Mouse (Mus musculus) cerebellum, adult 2 months (tissue): ENCODE measurements around the gene Slc9a8.

Experiments used
- CTCF ChIP-seq: fragments of 200-500 bp; IDR thresholded peaks from 2 replicates; pipeline ENCODE4 v1.5.1; 2011; ENCODE audit warnings: low read depth, mild to moderate bottlenecking, control low read depth, low read length, moderate library complexity, borderline replicate concordance; ENCODE audit not compliant: insufficient read depth
- POLR2A ChIP-seq: fragments of 200-500 bp; IDR thresholded peaks from 2 replicates; pipeline ENCODE4 v1.6.1; 2011; ENCODE audit warnings: low read length, control low read depth, borderline replicate concordance; ENCODE audit not compliant: insufficient read depth

GRCm38 (mm10) chr2:167383666-167384083 is 37.8 kb upstream of the Slc9a8 start:
- TF ChIP-seq CTCF (no peak), POLR2A (no peak)
